ENCODE assay signal across 7 mouse cellular contexts in genomic region chr5:111416048-111416447, GRCm38 (mm10). TPM values are rescaled to one million over a fixed set of nuclear protein-coding genes. Genes with fewer than 3 reads are reported as not detected.
DNase-seq lines count a peak whose midpoint lies in the region; ATAC-seq and TF ChIP-seq lines count a peak whose summit lies in the region.

No protein-coding gene starts in this region.

- 0 out of 2 replicates have a peak, but pooled peaks cover 5% of the 10 kb centered on the region for H3K27me3 ChIP-seq in neural tube, embryonic 11.5 days (ENCODE audit: control insufficient read depth, insufficient read depth, low read length)
- no peaks in the 10 kb centered on the region for H3K27me3 ChIP-seq in forebrain, postnatal 0 days (ENCODE audit: insufficient read depth, low read length)
- peaks cover 95% of the 10 kb centered on the region for H3K27me3 ChIP-seq in liver, embryonic 15.5 days

- peaks cover 48% of the 10 kb centered on the region for H3K4me1 ChIP-seq in neural tube, embryonic 11.5 days (ENCODE audit: control insufficient read depth, insufficient read depth, low read length)
- H3K4me1 ChIP-seq in forebrain, postnatal 0 days (ENCODE audit: insufficient read depth): 0 out of 2 replicates have a peak, but pooled peaks cover 2% of the 10 kb centered on the region
- peaks cover 18% of the 10 kb centered on the region for H3K4me1 ChIP-seq in liver, embryonic 15.5 days (replicated peaks)

- peak; percentile 22; the same call in 1 of the 2 replicates for TF ChIP-seq CTCF in forebrain, postnatal 0 days (IDR thresholded peaks at IDR 0.05; ENCODE audit: low read depth)

- DNase-seq in neural tube, embryonic 11.5 days (ENCODE audit: low spot score): peak; percentile 58
- no peak for DNase-seq in neural tube, embryonic 10.5 days (ENCODE audit: extremely low spot score, low spot score)
- peak; percentile 71 for DNase-seq in forebrain, postnatal 0 days
- DNase-seq in cerebellum, postnatal 25 days: no peak
- no peak for DNase-seq in urinary bladder, postnatal 4 days (ENCODE audit: low spot score in 2 of 2)

- peaks cover 4% of the 10 kb centered on the region for H3K36me3 ChIP-seq in neural tube, embryonic 11.5 days (ENCODE audit: control insufficient read depth, insufficient read depth, low read length)
- peaks cover 20% of the 10 kb centered on the region for H3K36me3 ChIP-seq in forebrain, postnatal 0 days (ENCODE audit: insufficient read depth)
- no peaks in the 10 kb centered on the region for H3K36me3 ChIP-seq in liver, embryonic 15.5 days (replicated peaks)

- H3K9me3 ChIP-seq in neural tube, embryonic 11.5 days (ENCODE audit: control insufficient read depth, low read length): no peaks in the 10 kb centered on the region
- H3K9me3 ChIP-seq in forebrain, postnatal 0 days (ENCODE audit: low read length): no peaks in the 10 kb centered on the region
- no peaks in the 10 kb centered on the region for H3K9me3 ChIP-seq in liver, embryonic 15.5 days (replicated peaks)

- peak overlapping the region; percentile 95 for H3K4me3 ChIP-seq in neural tube, embryonic 11.5 days (ENCODE audit: low read depth, low read length)
- peak overlapping the region; percentile 88 for H3K4me3 ChIP-seq in forebrain, postnatal 0 days (ENCODE audit: low read depth, low read length)
- peak overlapping the region; percentile 57; the same call in 1 of the 2 replicates for H3K4me3 ChIP-seq in liver, embryonic 15.5 days (replicated peaks)

- under 1% methylated on average over 13 of the region's 13 CpGs for WGBS in neural tube, embryonic 11.5 days
- WGBS in forebrain, postnatal 0 days: under 1% methylated on average over 13 of the region's 13 CpGs
- 2% methylated on average over 13 of the region's 13 CpGs for WGBS in liver, embryonic 15.5 days (ENCODE audit: insufficient replicate concordance)

- peak overlapping the region; percentile 96 for H3K27ac ChIP-seq in neural tube, embryonic 11.5 days (ENCODE audit: low read depth, low read length)
- H3K27ac ChIP-seq in forebrain, postnatal 0 days (ENCODE audit: low read depth, low read length): peak overlapping the region; percentile 97
- H3K27ac ChIP-seq in liver, embryonic 15.5 days (replicated peaks): no peak overlapping the region

- peak overlapping the region; percentile 96 for H3K9ac ChIP-seq in neural tube, embryonic 11.5 days (ENCODE audit: low read length)
- peak overlapping the region; percentile 90 for H3K9ac ChIP-seq in forebrain, postnatal 0 days
- H3K9ac ChIP-seq in liver, embryonic 15.5 days: no peak overlapping the region

- no peak for ATAC-seq in neural tube, embryonic 11.5 days (ENCODE audit: insufficient read depth, low FRiP score, low TSS enrichment)
- ATAC-seq in forebrain, postnatal 0 days: no peak
- no peak for ATAC-seq in liver, embryonic 15.5 days (ENCODE audit: insufficient read depth)
- ATAC-seq in megakaryocyte, adult 5-6 weeks (ENCODE audit: poor library complexity, severe bottlenecking): no peak

- H3K4me2 ChIP-seq in neural tube, embryonic 11.5 days (ENCODE audit: low read depth): peak overlapping the region; percentile 97
- H3K4me2 ChIP-seq in forebrain, postnatal 0 days (ENCODE audit: low read depth): peak overlapping the region; percentile 85
- H3K4me2 ChIP-seq in liver, embryonic 15.5 days: peak overlapping the region; percentile 66

RNA-seq across cellular contexts. Expression of gene Mn1, which starts 1.1 kb away (rescaled TPM):
- polyA plus RNA-seq in neural tube, embryonic 11.5 days (2014; fragmentation: Nextera tagmentation; extraction: Ambion mirVana): 25.6 and 27.3 TPM in 2 replicates
- 108 and 123 TPM in 2 replicates for total RNA-seq in forebrain, postnatal 0 days (2014; rRNA removed)
- polyA plus RNA-seq in forebrain, postnatal 0 days (2015; fragmentation: Nextera tagmentation; extraction: Ambion mirVana): 57.9 and 73.2 TPM in 2 replicates
- 1.2 and 1.4 TPM in 2 replicates for polyA plus RNA-seq in liver, embryonic 15.5 days (2015; fragmentation: Nextera tagmentation; extraction: Ambion mirVana)
- total RNA-seq in megakaryocyte, adult 5-6 weeks (2015): 0.27 TPM in 1 of 2 replicates, not detected in the other
- 0.12 and 0.15 TPM in 2 replicates for total RNA-seq in megakaryocyte, adult 5-6 weeks (2017)

Comparison
In these comparisons a context has a peak if more than half of its experiments do, and no peak if none do; other contexts are left out.
1. DNase-seq: peak in neural tube, embryonic 11.5 days (single experiment) and forebrain, postnatal 0 days (single experiment); none in neural tube, embryonic 10.5 days (single experiment), cerebellum, postnatal 25 days (0 of 2) and urinary bladder, postnatal 4 days (0 of 2).
2. RNA of gene Mn1, which starts 1.1 kb away (polyA plus RNA-seq): 57.9 to 73.2 TPM in forebrain, postnatal 0 days and 25.6 to 27.3 TPM in neural tube, embryonic 11.5 days; 1.2 to 1.4 TPM in liver, embryonic 15.5 days; every median in the first group is over 10 times any median in the second.
3. Peak in every context shown above with its lines, with median percentiles within 50 percentile points of each other: H3K4me2 ChIP-seq and H3K4me3 ChIP-seq.